12 mouse cellular contexts compared by ENCODE assay signal in genomic region chr2:35269136-35269535, GRCm38 (mm10). TPM values are rescaled to one million over a fixed set of nuclear protein-coding genes. Genes with fewer than 3 reads are reported as not detected.
DNase-seq lines count a peak whose midpoint lies in the region; ATAC-seq and TF ChIP-seq lines count a peak whose summit lies in the region.
"Had no signal": no experiment of that assay in that cellular context is flagged by ENCODE, and none has a peak within 500 bp of the region (broad histone marks: within the 10 kb centered on the region; RNA-seq: fewer than 3 reads in every experiment).

No protein-coding gene starts in this region.

- no peaks in the 10 kb centered on the region for H3K9me3 ChIP-seq in heart, embryonic 10.5 days
- no peaks in the 10 kb centered on the region for H3K9me3 ChIP-seq in lung, embryonic 14.5 days (ENCODE audit: low read depth, low read length)
- H3K9me3 ChIP-seq in stomach, embryonic 15.5 days, result no peaks in the 10 kb centered on the region
- H3K9me3 ChIP-seq in midbrain, embryonic 14.5 days (ENCODE audit: control insufficient read depth, low read length), result no peaks in the 10 kb centered on the region
- H3K9me3 ChIP-seq: forebrain, embryonic 13.5 days; liver, embryonic 15.5 days had no signal

- WGBS in heart, embryonic 10.5 days, result 82% methylated on average over 6 of the region's 6 CpGs
- 73% methylated on average over 6 of the region's 6 CpGs for WGBS in lung, embryonic 14.5 days
- WGBS in stomach, embryonic 15.5 days, result 72% methylated on average over 6 of the region's 6 CpGs
- 90% methylated on average over 6 of the region's 6 CpGs for WGBS in midbrain, embryonic 14.5 days

- no peak overlapping the region for H3K9ac ChIP-seq in lung, embryonic 14.5 days
- H3K9ac ChIP-seq in stomach, embryonic 15.5 days, result no peak overlapping the region
- H3K9ac ChIP-seq in midbrain, embryonic 14.5 days (replicated peaks; ENCODE audit: low read length), result no peak overlapping the region
- H3K9ac ChIP-seq: forebrain, embryonic 13.5 days; liver, embryonic 15.5 days had no signal

- no peaks in the 10 kb centered on the region; the same call in 1 of the 2 replicates for H3K27me3 ChIP-seq in heart, embryonic 10.5 days (ENCODE audit: insufficient read depth, poor library complexity, severe bottlenecking)
- H3K27me3 ChIP-seq in lung, embryonic 14.5 days (ENCODE audit: insufficient read depth, low read length), result no peaks in the 10 kb centered on the region
- H3K27me3 ChIP-seq in stomach, embryonic 15.5 days (replicated peaks), result no peaks in the 10 kb centered on the region
- no peaks in the 10 kb centered on the region for H3K27me3 ChIP-seq in midbrain, embryonic 14.5 days (ENCODE audit: control insufficient read depth, insufficient read depth, low read length)
- H3K27me3 ChIP-seq: forebrain, embryonic 13.5 days; liver, embryonic 15.5 days had no signal

- H3K36me3 ChIP-seq in heart, embryonic 10.5 days, result no peaks in the 10 kb centered on the region
- H3K36me3 ChIP-seq in lung, embryonic 14.5 days (ENCODE audit: insufficient read depth), result no peaks in the 10 kb centered on the region
- no peaks in the 10 kb centered on the region for H3K36me3 ChIP-seq in stomach, embryonic 15.5 days
- H3K36me3 ChIP-seq in midbrain, embryonic 14.5 days (ENCODE audit: control insufficient read depth, insufficient read depth, low read length), result no peaks in the 10 kb centered on the region
- H3K36me3 ChIP-seq: liver, embryonic 15.5 days had no signal

- no peak overlapping the region for H3K4me3 ChIP-seq in heart, embryonic 10.5 days
- no peak overlapping the region for H3K4me3 ChIP-seq in lung, embryonic 14.5 days (ENCODE audit: low read depth, low read length)
- H3K4me3 ChIP-seq in stomach, embryonic 15.5 days (replicated peaks), result no peak overlapping the region
- H3K4me3 ChIP-seq in midbrain, embryonic 14.5 days (replicated peaks; ENCODE audit: low read depth, low read length), result no peak overlapping the region
- H3K4me3 ChIP-seq: forebrain, embryonic 13.5 days; liver, embryonic 15.5 days had no signal

- no peak for TF ChIP-seq CTCF in lung, embryonic 14.5 days (IDR thresholded peaks at IDR 0.05; ENCODE audit: low read depth)

- no peak for DNase-seq in heart, embryonic 10.5 days (ENCODE audit: low spot score)
- no peak for DNase-seq in heart, adult 8-10 months (ENCODE audit: low spot score)
- no peak for DNase-seq in lung, embryonic 14.5 days
- DNase-seq in lung, postnatal 25 days (ENCODE audit: low spot score), result no peak
- DNase-seq in adrenal gland, postnatal 36 days, result peak; percentile 20 to 57
- no peak for DNase-seq in midbrain, embryonic 14.5 days
- DNase-seq: gastrocnemius, postnatal 36 days; thymus, adult 2 months had no signal

- peak overlapping the region; percentile 71 for H3K27ac ChIP-seq in heart, embryonic 10.5 days
- 0 out of 2 replicates have a peak overlapping the region, but pooled peaks have one; percentile 88 for H3K27ac ChIP-seq in lung, embryonic 14.5 days (ENCODE audit: low read depth)
- H3K27ac ChIP-seq in stomach, embryonic 15.5 days, result peak overlapping the region; percentile 92
- H3K27ac ChIP-seq in midbrain, embryonic 14.5 days (replicated peaks; ENCODE audit: low read depth, low read length), result no peak overlapping the region
- H3K27ac ChIP-seq: forebrain, embryonic 13.5 days; liver, embryonic 15.5 days had no signal

- no peak for ATAC-seq in lung, embryonic 14.5 days (ENCODE audit: insufficient read depth)
- no peak for ATAC-seq in stomach, embryonic 15.5 days (ENCODE audit: insufficient read depth, low FRiP score, low read depth)
- ATAC-seq in midbrain, embryonic 14.5 days (ENCODE audit: low FRiP score, low TSS enrichment), result no peak
- ATAC-seq: forebrain, embryonic 13.5 days; hindbrain, embryonic 16.5 days had no signal

- H3K4me1 ChIP-seq in heart, embryonic 10.5 days, result peaks cover 91% of the 10 kb centered on the region
- peaks cover 18% of the 10 kb centered on the region for H3K4me1 ChIP-seq in lung, embryonic 14.5 days (ENCODE audit: insufficient read depth)
- H3K4me1 ChIP-seq in stomach, embryonic 15.5 days, result peaks cover 70% of the 10 kb centered on the region
- 0 out of 2 replicates have a peak, but pooled peaks cover 3% of the 10 kb centered on the region for H3K4me1 ChIP-seq in midbrain, embryonic 14.5 days (ENCODE audit: control insufficient read depth, insufficient read depth, low read length)

- H3K4me2 ChIP-seq in lung, embryonic 14.5 days, result no peak overlapping the region
- H3K4me2 ChIP-seq in stomach, embryonic 15.5 days, result no peak overlapping the region
- H3K4me2 ChIP-seq in midbrain, embryonic 14.5 days (ENCODE audit: low read length), result no peak overlapping the region
- H3K4me2 ChIP-seq: forebrain, embryonic 13.5 days; liver, embryonic 15.5 days had no signal

RNA-seq across cellular contexts. Expression of gene Gsn, which starts 13.0 kb away (rescaled TPM):
- polyA plus RNA-seq in heart, embryonic 10.5 days (2016; fragmentation: Nextera tagmentation; extraction: Ambion mirVana), result 52.5 and 84.3 TPM in 2 replicates
- 100 to 1,000 TPM; 584 to 827 (median 671) TPM for total RNA-seq in heart, adult 8-10 months (2022)
- polyA plus RNA-seq in lung, embryonic 14.5 days (2014; fragmentation: Nextera tagmentation; extraction: Ambion mirVana), result 95.9 and 112 TPM in 2 replicates
- total RNA-seq in adrenal gland, postnatal 36 days (2021), result 100 to 1,000 TPM; 405 to 505 TPM
- polyA plus RNA-seq in stomach, embryonic 15.5 days (2015; fragmentation: Nextera tagmentation; extraction: Ambion mirVana), result 233 and 253 TPM in 2 replicates
- polyA plus RNA-seq in midbrain, embryonic 14.5 days (2014; fragmentation: Nextera tagmentation; extraction: Ambion mirVana), result 8.8 and 18.9 TPM in 2 replicates

Comparison
In these comparisons a context has a peak if more than half of its experiments do, and no peak if none do; other contexts are left out.
1. DNase-seq: peak in adrenal gland, postnatal 36 days (2 of 2); none in heart, embryonic 10.5 days (single experiment), heart, adult 8-10 months (single experiment), lung, embryonic 14.5 days (single experiment), lung, postnatal 25 days (single experiment) and midbrain, embryonic 14.5 days (single experiment).